Mouse (Mus musculus) common myeloid progenitor, adult 5-6 weeks (primary cell): ENCODE measurements around the gene Tmed9. TPM values are rescaled to one million over a fixed set of nuclear protein-coding genes. Genes with fewer than 3 reads are reported as not detected.

Experiments
- total RNA-seq: library from RNA; stranded (forward); fragments of 200-1000, 187-1606 nt; gene quantifications from 2 replicates; pipeline ENCODE4 v1.2.3, GENCODE M21; 2017

The Tmed9 gene
- total RNA-seq, 1 experiment from 2014 or later = 150 TPM

Other genes with a start within 250 kb of the Tmed9 start
- 6.2 and 9.0 TPM in 2 replicates for gene Mxd3, start 243.9 kb upstream of the Tmed9 start, total RNA-seq
- 83.6 and 85.1 TPM in 2 replicates for gene Lman2, start 210.9 kb upstream of the Tmed9 start, total RNA-seq
- gene Rgs14, start 204.0 kb upstream of the Tmed9 start, total RNA-seq = 4.2 and 8.7 TPM in 2 replicates
- not detected in 2 replicates for gene Slc34a1, start 175.5 kb upstream of the Tmed9 start, total RNA-seq
- not detected in 2 replicates for gene Pfn3, start 158.5 kb upstream of the Tmed9 start, total RNA-seq
- gene F12, start 146.9 kb upstream of the Tmed9 start, total RNA-seq = not detected in 2 replicates
- gene Grk6, start 128.7 kb upstream of the Tmed9 start, total RNA-seq = 68.9 and 84.5 TPM in 2 replicates
- gene Prr7, start 109.5 kb upstream of the Tmed9 start, total RNA-seq = 0.27 TPM in 1 of 2 replicates, not detected in the other
- 1.1 and 5.3 TPM in 2 replicates for gene Dbn1, start 85.6 kb upstream of the Tmed9 start, total RNA-seq
- 4.6 and 12.2 TPM in 2 replicates for gene Pdlim7, start 60.1 kb upstream of the Tmed9 start, total RNA-seq
- gene Dok3, start 44.4 kb upstream of the Tmed9 start, total RNA-seq = 8.3 and 9.6 TPM in 2 replicates
- 59.8 and 62.8 TPM in 2 replicates for gene Ddx41, start 37.1 kb upstream of the Tmed9 start, total RNA-seq
- gene Fam193b, start 2.6 kb upstream of the Tmed9 start, total RNA-seq = 18.4 and 28.0 TPM in 2 replicates
- 13.3 and 14.2 TPM in 2 replicates for gene B4galt7, start 26.2 kb downstream of the Tmed9 start, total RNA-seq
- 62.9 and 63.5 TPM in 2 replicates for gene Caml, start 49.3 kb downstream of the Tmed9 start, total RNA-seq
- gene Ddx46, start 61.3 kb downstream of the Tmed9 start, total RNA-seq = 120 and 155 TPM in 2 replicates
- 46.0 and 50.2 TPM in 2 replicates for gene B230219D22Rik, start 119.4 kb downstream of the Tmed9 start, total RNA-seq
- 29.9 and 31.4 TPM in 2 replicates for gene Txndc15, start 140.9 kb downstream of the Tmed9 start, total RNA-seq
- gene Pcbd2, start 153.6 kb downstream of the Tmed9 start, total RNA-seq = 11.1 and 21.6 TPM in 2 replicates
- 0.19 TPM in 1 of 2 replicates, not detected in the other for gene Catsper3, start 210.8 kb downstream of the Tmed9 start, total RNA-seq